Mouse (Mus musculus): ENCODE data around the gene Fgfr2. TPM values are rescaled to one million over a fixed set of nuclear protein-coding genes. Genes with fewer than 3 reads are reported as not detected.
"Not testable (repeated sequence)": the region's sequence is repeated elsewhere in the genome, so short reads cannot be mapped to it uniquely, and the experiment has no call there.

Gene Fgfr2
- total and polyA plus RNA-seq, 2 experiments from 2014 or later = 17.1 to 47.6 TPM

DNA sequence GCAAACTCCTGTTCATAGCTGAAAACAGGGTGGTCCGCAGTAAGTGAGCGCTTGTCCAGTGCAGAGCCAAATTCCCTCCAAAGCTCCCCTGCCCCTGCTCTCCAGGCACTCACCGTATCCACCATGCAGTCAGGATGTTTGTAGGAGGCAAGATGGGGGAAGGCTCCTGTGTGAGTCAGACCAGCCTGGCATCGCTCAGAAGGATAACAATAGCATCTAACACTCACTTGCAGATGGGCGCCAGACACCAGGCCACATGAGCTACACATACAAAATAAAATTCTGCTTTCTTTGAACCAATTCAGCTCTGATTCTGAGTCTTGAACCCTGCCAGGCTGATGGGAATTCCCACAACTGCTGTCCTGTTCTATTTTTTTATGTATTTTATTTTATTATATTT is 2519.6 kb downstream of the Fgfr2 start:
- Histone ChIP-seq H3K36me3 (ENCODE audit: insufficient read depth) (no peaks in the 10 kb centered on the region), H3K9ac (no peak overlapping the region), H3K4me3 (ENCODE audit: low read depth, low read length) (no peak overlapping the region), H3K27ac (ENCODE audit: low read depth, low read length) (no peak overlapping the region), H3K4me1 (ENCODE audit: insufficient read depth) (no peaks in the 10 kb centered on the region), H3K9me3 (ENCODE audit: low read length) (no peaks in the 10 kb centered on the region), H3K27me3 (ENCODE audit: insufficient read depth, low read length) (no peaks in the 10 kb centered on the region), H3K4me2 (ENCODE audit: low read depth) (no peak overlapping the region)
- WGBS = 88% methylated on average over 5 of the region's 5 CpGs
- TF ChIP-seq CTCF (IDR thresholded peaks at IDR 0.05; ENCODE audit: low read depth) = no peak
- no peak for DNase-seq
- ATAC-seq = no peak

- 88% methylated on average over 1 of the region's 1 CpGs for WGBS
- H3K4me1 ChIP-seq (ENCODE audit: insufficient read depth) = no peaks in the 10 kb centered on the region
- DNase-seq = no peak
- no peak overlapping the region for H3K27ac ChIP-seq (ENCODE audit: low read depth, low read length)
- H3K36me3 ChIP-seq (ENCODE audit: insufficient read depth) = no peaks in the 10 kb centered on the region
- no peak for TF ChIP-seq CTCF (IDR thresholded peaks at IDR 0.05; ENCODE audit: low read depth)
- H3K9me3 ChIP-seq (ENCODE audit: low read length) = no peaks in the 10 kb centered on the region
- H3K4me3 ChIP-seq (ENCODE audit: low read depth, low read length) = no peak overlapping the region
- ATAC-seq = no peak
- no peaks in the 10 kb centered on the region for H3K27me3 ChIP-seq (ENCODE audit: insufficient read depth, low read length)
- no peak overlapping the region for H3K4me2 ChIP-seq (ENCODE audit: low read depth)
- no peak overlapping the region for H3K9ac ChIP-seq
Observed at GRCm38 (mm10) chr7:130602804-130603203, 2520.3 kb downstream of the Fgfr2 start.

- Histone ChIP-seq H3K27me3 (ENCODE audit: insufficient read depth, low read length) (no peaks in the 10 kb centered on the region), H3K27ac (ENCODE audit: low read depth, low read length) (no peak overlapping the region), H3K9me3 (ENCODE audit: low read length) (no peaks in the 10 kb centered on the region), H3K4me1 (ENCODE audit: insufficient read depth) (no peaks in the 10 kb centered on the region), H3K4me3 (ENCODE audit: low read depth, low read length) (no peak overlapping the region), H3K36me3 (ENCODE audit: insufficient read depth) (no peaks in the 10 kb centered on the region), H3K4me2 (ENCODE audit: low read depth) (no peak overlapping the region), H3K9ac (no peak overlapping the region)
- ATAC-seq (no peak), DNase-seq (no peak)
- WGBS = 74% methylated on average over 2 of the region's 2 CpGs
- no peak for TF ChIP-seq CTCF (IDR thresholded peaks at IDR 0.05; ENCODE audit: low read depth)
Observed at GRCm38 (mm10) chr7:130600546-130600945, 2522.6 kb downstream of the Fgfr2 start.

DNA sequence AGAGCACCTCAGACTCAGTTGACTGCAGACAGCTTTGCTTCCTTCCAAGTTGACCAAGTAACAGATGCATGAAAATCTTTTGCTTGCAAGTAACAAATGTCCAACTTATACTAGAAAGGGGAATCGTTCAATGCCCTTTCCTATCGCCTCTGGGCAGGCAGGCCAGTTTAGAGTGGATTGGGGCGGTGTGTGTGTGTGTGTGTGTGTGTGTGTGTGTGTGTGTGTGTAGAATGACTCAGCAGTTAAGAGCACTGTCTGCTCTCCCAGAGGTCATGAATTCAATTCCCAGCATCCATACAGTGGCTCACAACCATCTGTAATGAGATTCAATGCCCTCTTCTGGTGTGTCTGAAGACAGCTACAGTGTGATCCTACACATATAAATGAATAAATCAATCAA is 2523.1 kb downstream of the Fgfr2 start:
- Histone ChIP-seq H3K27ac (ENCODE audit: low read depth, low read length) (no peak overlapping the region), H3K27me3 (ENCODE audit: insufficient read depth, low read length) (no peaks in the 10 kb centered on the region), H3K36me3 (ENCODE audit: insufficient read depth) (no peaks in the 10 kb centered on the region), H3K9ac (no peak overlapping the region), H3K4me2 (ENCODE audit: low read depth) (no peak overlapping the region), H3K4me3 (ENCODE audit: low read depth, low read length) (no peak overlapping the region), H3K4me1 (ENCODE audit: insufficient read depth) (no peaks in the 10 kb centered on the region), H3K9me3 (ENCODE audit: low read length) (no peaks in the 10 kb centered on the region)
- TF ChIP-seq CTCF (IDR thresholded peaks at IDR 0.05; ENCODE audit: low read depth) = no peak
- 81% methylated on average over 3 of the region's 3 CpGs for WGBS
- DNase-seq (no peak), ATAC-seq (no peak)

DNA sequence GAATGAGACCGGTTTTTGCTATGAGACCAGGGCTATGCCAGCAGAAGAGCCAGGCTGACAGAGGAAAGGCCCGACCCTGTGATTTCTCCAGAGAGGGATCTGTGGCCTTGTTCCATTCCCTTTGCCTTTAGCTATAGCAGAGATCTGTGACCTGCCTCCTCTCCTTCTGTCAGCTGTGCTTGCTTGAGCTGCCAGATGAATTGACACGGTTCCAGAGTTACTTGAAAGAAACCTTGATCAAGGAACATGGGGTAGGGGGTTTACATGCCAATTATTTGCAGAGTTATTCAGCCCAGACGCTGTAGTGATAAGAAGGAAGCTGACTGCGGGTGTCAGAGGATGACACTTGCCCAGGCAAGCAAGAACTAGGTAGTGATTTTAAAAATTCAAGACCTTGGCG is 2525.6 kb downstream of the Fgfr2 start:
- no peak overlapping the region for H3K9ac ChIP-seq
- ATAC-seq (no peak), DNase-seq (no peak)
- no peak overlapping the region for H3K27ac ChIP-seq (ENCODE audit: low read depth, low read length)
- no peak overlapping the region for H3K4me3 ChIP-seq (ENCODE audit: low read depth, low read length)
- H3K9me3 ChIP-seq (ENCODE audit: low read length) = no peaks in the 10 kb centered on the region
- WGBS = 36% methylated on average over 6 of the region's 6 CpGs
- no peaks in the 10 kb centered on the region for H3K4me1 ChIP-seq (ENCODE audit: insufficient read depth)
- H3K4me2 ChIP-seq (ENCODE audit: low read depth) = no peak overlapping the region
- H3K36me3 ChIP-seq (ENCODE audit: insufficient read depth) = no peaks in the 10 kb centered on the region
- no peak for TF ChIP-seq CTCF (IDR thresholded peaks at IDR 0.05; ENCODE audit: low read depth)
- H3K27me3 ChIP-seq (ENCODE audit: insufficient read depth, low read length) = no peaks in the 10 kb centered on the region

DNA sequence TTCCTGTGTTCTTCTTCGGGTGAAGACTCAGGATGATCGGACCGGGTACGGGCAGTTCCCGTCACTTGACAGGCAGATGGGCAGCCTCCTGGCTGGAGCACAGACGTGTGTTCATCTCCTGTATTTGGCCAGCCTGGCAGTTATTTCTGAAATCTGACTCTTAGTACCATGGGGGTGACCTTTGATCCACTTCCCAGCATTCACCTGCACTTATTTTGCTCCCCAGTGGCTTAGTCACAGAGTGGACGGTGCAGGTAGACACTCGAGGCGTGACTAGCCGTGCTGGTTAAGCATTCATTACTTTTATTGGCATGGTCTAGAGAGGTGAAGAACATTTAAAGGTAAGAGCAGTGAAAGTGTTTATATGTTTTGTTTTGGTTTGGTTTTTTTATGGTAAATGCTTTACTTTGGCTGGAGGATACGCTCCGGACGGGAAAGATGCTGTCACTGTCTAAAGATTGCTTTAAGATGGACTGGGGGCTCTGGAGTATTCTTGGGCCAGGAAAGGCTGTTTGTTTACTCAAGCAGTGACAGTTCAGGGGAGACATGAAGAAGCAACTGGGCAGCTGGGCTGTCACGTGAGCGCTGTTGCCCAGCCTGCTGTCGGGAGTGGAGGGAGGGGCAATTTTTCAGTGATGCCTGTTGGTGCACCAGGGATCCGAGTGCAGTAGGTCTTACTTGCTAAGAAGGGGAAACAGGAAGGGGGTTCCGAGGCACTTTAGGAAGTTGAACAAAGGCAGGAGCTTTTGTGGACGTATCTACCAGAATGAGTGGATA is 2526.9 kb downstream of the Fgfr2 start:
- WGBS = 58% methylated on average over 9 of the region's 19 CpGs
- not testable (repeated sequence) for H3K4me1 ChIP-seq (ENCODE audit: insufficient read depth); H3K27ac ChIP-seq (ENCODE audit: low read depth, low read length); H3K4me3 ChIP-seq (ENCODE audit: low read depth, low read length); H3K27me3 ChIP-seq (ENCODE audit: insufficient read depth, low read length); ATAC-seq; H3K9me3 ChIP-seq (ENCODE audit: low read length); H3K4me2 ChIP-seq (ENCODE audit: low read depth); DNase-seq; H3K9ac ChIP-seq; H3K36me3 ChIP-seq (ENCODE audit: insufficient read depth)

- not testable (repeated sequence) for H3K4me3 ChIP-seq (ENCODE audit: low read depth, low read length); H3K27me3 ChIP-seq (ENCODE audit: insufficient read depth, low read length); H3K9ac ChIP-seq; H3K36me3 ChIP-seq (ENCODE audit: insufficient read depth); H3K4me2 ChIP-seq (ENCODE audit: low read depth); H3K27ac ChIP-seq (ENCODE audit: low read depth, low read length); H3K4me1 ChIP-seq (ENCODE audit: insufficient read depth); H3K9me3 ChIP-seq (ENCODE audit: low read length)
- WGBS = 15% methylated on average over 7 of the region's 11 CpGs
- ATAC-seq (peak; percentile 83), DNase-seq (peak; percentile 41)
Observed at GRCm38 (mm10) chr7:130593375-130594239, 2529.5 kb downstream of the Fgfr2 start.

- H3K9me3 ChIP-seq (ENCODE audit: low read length); DNase-seq; H3K36me3 ChIP-seq (ENCODE audit: insufficient read depth); ATAC-seq; H3K27me3 ChIP-seq (ENCODE audit: insufficient read depth, low read length); H3K4me1 ChIP-seq (ENCODE audit: insufficient read depth); H3K4me3 ChIP-seq (ENCODE audit: low read depth, low read length); H3K9ac ChIP-seq; H3K27ac ChIP-seq (ENCODE audit: low read depth, low read length); H3K4me2 ChIP-seq (ENCODE audit: low read depth): not testable (repeated sequence)
- WGBS = no CpG with 5 or more reads among the region's 11 CpGs
Observed at GRCm38 (mm10) chr7:130592975-130593374, 2530.2 kb downstream of the Fgfr2 start.

Data from forebrain, postnatal 0 days (tissue).